Mouse (Mus musculus) heart, embryonic 12.5 days (tissue): ENCODE measurements around the gene Rnh1. TPM values are rescaled to one million over a fixed set of nuclear protein-coding genes. Genes with fewer than 3 reads are reported as not detected.

Source experiments
- ATAC-seq: fragments of 200-750 bp; cut with Nextera tagmentation; 2 replicates; pipeline ENCODE4 v1.8.0; 2017; ENCODE audit warnings: moderate TSS enrichment, moderate library complexity; ENCODE audit not compliant: insufficient number of reproducible peaks, low FRiP score
- H3K27ac ChIP-seq: fragments of 300-500 bp; sonication (generic); 2 replicates; pipeline ENCODE4 v1.5.1; 2016; ENCODE audit warnings: mild to moderate bottlenecking, moderate library complexity; ENCODE audit not compliant: poor library complexity, severe bottlenecking
- H3K27me3 ChIP-seq: fragments of 300-500 bp; sonication (generic); replicated peaks from 2 replicates; pipeline ENCODE4 v1.6.1; 2016; ENCODE audit warnings: mild to moderate bottlenecking, moderate library complexity
- H3K36me3 ChIP-seq: fragments of 300-500 bp; sonication (generic); 2 replicates; pipeline ENCODE4 v1.6.1; 2016; ENCODE audit warnings: mild to moderate bottlenecking, moderate library complexity
- H3K4me1 ChIP-seq: fragments of 300-500 bp; sonication (generic); replicated peaks from 2 replicates; pipeline ENCODE4 v1.6.1; 2016; ENCODE audit warnings: mild to moderate bottlenecking
- H3K4me2 ChIP-seq: fragments of 300-500 bp; sonication (generic); 2 replicates; pipeline ENCODE4 v1.6.1; 2016; ENCODE audit warnings: mild to moderate bottlenecking, moderate library complexity
- H3K4me3 ChIP-seq: fragments of 300-500 bp; sonication (generic); 2 replicates; pipeline ENCODE4 v1.5.1; 2016; ENCODE audit warnings: mild to moderate bottlenecking
- H3K9ac ChIP-seq: fragments of 300-500 bp; sonication (generic); 2 replicates; pipeline ENCODE4 v1.6.1; 2016; ENCODE audit warnings: mild to moderate bottlenecking, moderate library complexity
- H3K9me3 ChIP-seq: fragments of 300-500 bp; sonication (generic); replicated peaks from 2 replicates; pipeline ENCODE4 v1.6.1; 2016; ENCODE audit warnings: mild to moderate bottlenecking, moderate library complexity
- WGBS: fragments of 180-500 bp; shearing (Covaris S2); methylation state at CpG from one replicate; pipeline ENCODE4 v1.1.7; 2016; 5-methylcytosine and 5-hydroxymethylcytosine counted together
- polyA plus RNA-seq: library from polyadenylated mRNA; unstranded; fragments of >200 nt; fragmentation: Nextera tagmentation; extraction: Ambion mirVana; gene quantifications from 2 replicates; pipeline ENCODE4 v1.2.1, GENCODE M21; 2016

The Rnh1 gene
- polyA plus RNA-seq, 1 experiment from 2014 or later = 82.4 TPM

GRCm38 (mm10) chr7:141155362-141155761, 17.3 kb downstream of the Rnh1 start:
- Histone ChIP-seq H3K9me3 (peaks cover 3% of the 10 kb centered on the region; the same call in 1 of the 2 replicates), H3K4me1 (no peaks in the 10 kb centered on the region), H3K27me3 (no peaks in the 10 kb centered on the region), H3K4me2 (no peak overlapping the region), H3K4me3 (no peak overlapping the region), H3K27ac (no peak overlapping the region), H3K36me3 (peaks cover 72% of the 10 kb centered on the region), H3K9ac (no peak overlapping the region)
- 0 out of 2 replicates have a peak, but pooled peaks have one; percentile 45 for ATAC-seq
- 92% methylated on average over 9 of the region's 9 CpGs for WGBS

- 77% methylated on average over 4 of the region's 4 CpGs for WGBS
- ATAC-seq = no peak
- Histone ChIP-seq H3K4me2 (no peak overlapping the region), H3K9me3 (no peaks in the 10 kb centered on the region), H3K27me3 (no peaks in the 10 kb centered on the region), H3K9ac (no peak overlapping the region), H3K4me1 (0 out of 2 replicates have a peak, but pooled peaks cover 10% of the 10 kb centered on the region), H3K36me3 (peaks cover 71% of the 10 kb centered on the region), H3K4me3 (no peak overlapping the region), H3K27ac (no peak overlapping the region)
These were observed 24.0 kb downstream of the Rnh1 start for GRCm38 (mm10) chr7:141148639-141149038.

GRCm38 (mm10) chr7:141147044-141147443, 25.6 kb downstream of the Rnh1 start:
- ATAC-seq = no peak
- H3K4me1 ChIP-seq = 0 out of 2 replicates have a peak, but pooled peaks cover 15% of the 10 kb centered on the region
- no peak overlapping the region for H3K27ac ChIP-seq
- H3K36me3 ChIP-seq = peaks cover 71% of the 10 kb centered on the region
- no peaks in the 10 kb centered on the region for H3K27me3 ChIP-seq
- 65% methylated on average over 6 of the region's 6 CpGs for WGBS
- no peak overlapping the region for H3K9ac ChIP-seq
- H3K4me2 ChIP-seq = no peak overlapping the region
- H3K9me3 ChIP-seq = no peaks in the 10 kb centered on the region
- H3K4me3 ChIP-seq = no peak overlapping the region

GRCm38 (mm10) chr7:141146043-141146595, 26.5 kb downstream of the Rnh1 start:
- H3K27ac ChIP-seq = no peak overlapping the region
- H3K4me2 ChIP-seq = no peak overlapping the region
- peaks cover 63% of the 10 kb centered on the region for H3K36me3 ChIP-seq
- H3K9ac ChIP-seq = no peak overlapping the region
- H3K27me3 ChIP-seq = no peaks in the 10 kb centered on the region
- 0 out of 2 replicates have a peak, but pooled peaks cover 15% of the 10 kb centered on the region for H3K4me1 ChIP-seq
- ATAC-seq = peak; percentile 87
- no peaks in the 10 kb centered on the region for H3K9me3 ChIP-seq
- H3K4me3 ChIP-seq = no peak overlapping the region
- WGBS = 87% methylated on average over 12 of the region's 12 CpGs

- Histone ChIP-seq H3K9ac (no peak overlapping the region), H3K36me3 (peaks cover 56% of the 10 kb centered on the region), H3K4me2 (no peak overlapping the region), H3K9me3 (no peaks in the 10 kb centered on the region), H3K27me3 (no peaks in the 10 kb centered on the region), H3K27ac (no peak overlapping the region), H3K4me1 (0 out of 2 replicates have a peak, but pooled peaks cover 15% of the 10 kb centered on the region), H3K4me3 (no peak overlapping the region)
- 58% methylated on average over 1 of the region's 1 CpGs for WGBS
- ATAC-seq = 0 out of 2 replicates have a peak, but pooled peaks have one; percentile 10
These were observed 27.3 kb downstream of the Rnh1 start for GRCm38 (mm10) chr7:141145403-141145802.

GRCm38 (mm10) chr7:141144650-141145049, 28.0 kb downstream of the Rnh1 start:
- Histone ChIP-seq H3K4me3 (no peak overlapping the region), H3K9me3 (no peaks in the 10 kb centered on the region), H3K9ac (no peak overlapping the region), H3K27ac (no peak overlapping the region), H3K36me3 (peaks cover 64% of the 10 kb centered on the region), H3K4me1 (0 out of 2 replicates have a peak, but pooled peaks cover 15% of the 10 kb centered on the region), H3K27me3 (no peaks in the 10 kb centered on the region), H3K4me2 (no peak overlapping the region)
- ATAC-seq = no peak
- 91% methylated on average over 3 of the region's 3 CpGs for WGBS

GRCm38 (mm10) chr7:141143861-141144260, 28.8 kb downstream of the Rnh1 start:
- Histone ChIP-seq H3K36me3 (peaks cover 64% of the 10 kb centered on the region), H3K4me3 (no peak overlapping the region), H3K27ac (no peak overlapping the region), H3K4me1 (0 out of 2 replicates have a peak, but pooled peaks cover 15% of the 10 kb centered on the region), H3K9me3 (no peaks in the 10 kb centered on the region), H3K4me2 (no peak overlapping the region), H3K9ac (no peak overlapping the region), H3K27me3 (no peaks in the 10 kb centered on the region)
- ATAC-seq = no peak
- 84% methylated on average over 2 of the region's 2 CpGs for WGBS

GRCm38 (mm10) chr7:141143112-141143511, 29.5 kb downstream of the Rnh1 start:
- no peak overlapping the region for H3K4me3 ChIP-seq
- H3K27ac ChIP-seq = no peak overlapping the region
- H3K9ac ChIP-seq = no peak overlapping the region
- no peak for ATAC-seq
- no peaks in the 10 kb centered on the region for H3K27me3 ChIP-seq
- H3K9me3 ChIP-seq = no peaks in the 10 kb centered on the region
- no peak overlapping the region for H3K4me2 ChIP-seq
- H3K4me1 ChIP-seq = 0 out of 2 replicates have a peak, but pooled peaks cover 15% of the 10 kb centered on the region
- 58% methylated on average over 5 of the region's 5 CpGs for WGBS
- H3K36me3 ChIP-seq = peaks cover 64% of the 10 kb centered on the region

- WGBS = 78% methylated on average over 4 of the region's 4 CpGs
- no peaks in the 10 kb centered on the region for H3K9me3 ChIP-seq
- no peak overlapping the region for H3K4me2 ChIP-seq
- H3K36me3 ChIP-seq = peaks cover 64% of the 10 kb centered on the region
- no peak overlapping the region for H3K4me3 ChIP-seq
- 0 out of 2 replicates have a peak, but pooled peaks cover 12% of the 10 kb centered on the region for H3K4me1 ChIP-seq
- H3K27ac ChIP-seq = no peak overlapping the region
- H3K9ac ChIP-seq = no peak overlapping the region
- no peaks in the 10 kb centered on the region for H3K27me3 ChIP-seq
- no peak for ATAC-seq
These were observed 31.3 kb downstream of the Rnh1 start for GRCm38 (mm10) chr7:141141326-141141725.

- Histone ChIP-seq H3K4me2 (peak overlapping the region; percentile 92), H3K4me1 (peaks cover 15% of the 10 kb centered on the region), H3K27me3 (no peaks in the 10 kb centered on the region), H3K4me3 (peak overlapping the region; percentile 96), H3K9me3 (no peaks in the 10 kb centered on the region), H3K36me3 (peaks cover 26% of the 10 kb centered on the region), H3K27ac (no peak overlapping the region), H3K9ac (peak overlapping the region; percentile 97)
- 50% methylated on average over 12 of the region's 12 CpGs for WGBS
- peak; percentile 12; the same call in 1 of the 2 replicates for ATAC-seq
These were observed 40.5 kb downstream of the Rnh1 start for GRCm38 (mm10) chr7:141131904-141132755.
